Mouse (Mus musculus): ENCODE measurements at regions not wholly inside any gene's neighbourhood (a gene's known extent, or its start where the extent isn't known, plus 50 kb on each side); places are given as distances from the start of the nearest gene placed in this dataset.

- no peak for DNase-seq (ENCODE audit: low spot score in 2 of 2)
Observed at GRCm38 (mm10) chr13:47948098-47948865, 312.7 kb upstream of the Id4 start.

- no peak for DNase-seq (ENCODE audit: low spot score in 2 of 2)
Observed at GRCm38 (mm10) chr13:47950456-47950855, 310.6 kb upstream of the Id4 start.

- no peak for DNase-seq (ENCODE audit: low spot score in 2 of 2)
Observed at GRCm38 (mm10) chr13:47951043-47951442, 310.0 kb upstream of the Id4 start.

- DNase-seq (ENCODE audit: low spot score in 2 of 2) = no peak
Observed at GRCm38 (mm10) chr13:47952946-47953345, 308.1 kb upstream of the Id4 start.

GRCm38 (mm10) chr13:47953776-47954175 lies 307.3 kb upstream of the Id4 start:
- no peak for DNase-seq (ENCODE audit: low spot score in 2 of 2)

DNA sequence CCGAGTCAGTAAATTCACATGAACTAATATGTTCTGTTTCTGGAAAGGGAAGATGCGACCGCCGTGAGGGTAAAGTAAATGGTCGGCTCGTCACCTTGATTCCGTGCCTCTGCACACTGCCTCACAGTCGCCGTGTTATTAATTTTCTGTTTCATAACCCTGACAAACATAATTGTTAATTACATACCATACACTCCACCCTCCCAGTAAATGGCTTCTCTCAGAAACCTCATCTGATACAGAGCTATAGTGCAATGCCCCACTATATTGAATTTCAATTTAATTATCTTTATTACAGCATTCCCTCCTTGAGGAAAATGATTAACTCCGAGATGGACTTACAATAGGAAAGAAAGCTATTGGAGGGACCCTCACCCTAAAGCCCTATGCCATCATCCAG lies 305.5 kb upstream of the Id4 start:
- DNase-seq (ENCODE audit: low spot score in 2 of 2) = no peak

GRCm38 (mm10) chr13:47957662-47958061 lies 303.4 kb upstream of the Id4 start:
- no peak for DNase-seq (ENCODE audit: low spot score in 2 of 2)

GRCm38 (mm10) chr13:47974216-47974615 lies 286.8 kb upstream of the Id4 start:
- DNase-seq (ENCODE audit: low spot score in 2 of 2) = no peak

GRCm38 (mm10) chr13:47974756-47975515 lies 286.1 kb upstream of the Id4 start:
- no peak for DNase-seq (ENCODE audit: low spot score in 2 of 2)

GRCm38 (mm10) chr13:47998495-47998894 lies 262.5 kb upstream of the Id4 start:
- no peak for DNase-seq (ENCODE audit: low spot score in 2 of 2)

DNA sequence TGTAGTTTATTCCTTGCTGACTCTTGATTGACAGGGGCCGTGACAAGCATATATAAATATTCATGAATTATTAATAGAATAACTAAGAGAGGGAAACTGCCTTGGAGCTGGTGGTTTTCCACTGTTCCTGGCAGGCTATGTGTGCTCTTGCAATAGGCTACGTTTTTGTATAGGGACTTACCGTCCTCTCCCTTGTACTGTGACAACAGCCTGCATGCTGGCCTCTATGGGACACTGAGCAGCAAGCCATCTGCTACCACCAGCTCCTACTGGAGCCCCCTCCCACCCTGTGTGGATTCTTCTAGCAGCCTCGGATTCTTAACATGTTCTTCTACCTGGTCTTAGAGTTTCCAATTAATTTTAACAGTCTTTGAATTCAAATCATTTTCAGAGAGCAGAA lies 261.6 kb upstream of the Id4 start:
- DNase-seq (ENCODE audit: low spot score in 2 of 2) = no peak

- no peak for DNase-seq (ENCODE audit: low spot score in 2 of 2)
Observed at GRCm38 (mm10) chr13:48003126-48003525, 257.9 kb upstream of the Id4 start.

DNA sequence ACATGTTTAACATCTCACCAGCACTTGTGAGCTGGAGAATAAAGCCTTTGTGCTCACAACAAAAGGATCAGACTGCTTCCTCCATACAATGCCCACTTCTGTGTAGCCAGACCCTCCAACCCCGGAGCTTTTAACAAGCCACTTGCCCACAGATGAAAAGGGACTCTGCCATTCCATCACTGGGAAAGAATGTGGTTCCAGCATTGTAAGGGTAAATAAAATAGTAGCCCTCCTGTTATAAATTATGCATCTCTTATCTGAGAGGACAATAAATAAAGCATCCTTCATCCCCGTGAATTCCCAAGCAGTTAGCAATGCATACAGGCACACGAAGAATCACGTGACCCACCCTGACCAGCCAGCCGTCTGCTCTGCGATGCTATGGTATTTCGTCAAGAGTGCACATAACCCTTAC lies 247.7 kb upstream of the Id4 start:
- no peak for DNase-seq (ENCODE audit: low spot score in 2 of 2)

GRCm38 (mm10) chr13:48015296-48015695 lies 245.7 kb upstream of the Id4 start:
- no peak for DNase-seq (ENCODE audit: low spot score in 2 of 2)

DNA sequence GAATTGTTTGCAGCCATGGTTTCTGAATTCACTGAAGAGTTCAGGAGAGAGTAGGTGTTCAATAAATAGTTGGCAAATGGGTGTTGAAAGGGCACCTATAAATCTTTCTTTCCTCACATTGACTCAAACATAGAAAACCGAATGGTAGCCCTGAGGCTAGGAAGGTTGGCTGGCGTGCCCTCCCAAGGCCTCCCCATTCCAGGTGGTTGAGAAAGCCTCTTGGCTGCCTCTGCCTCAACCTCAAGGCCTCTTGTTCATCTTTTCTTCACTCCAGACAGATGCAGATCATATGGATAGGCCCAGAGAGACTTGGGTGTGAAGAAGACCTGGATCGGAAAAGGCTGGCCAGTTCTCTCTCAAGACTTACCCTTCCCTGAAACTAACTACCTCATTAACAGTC lies 245.0 kb upstream of the Id4 start:
- no peak for DNase-seq (ENCODE audit: low spot score in 2 of 2)

- no peak for DNase-seq (ENCODE audit: low spot score in 2 of 2)
Observed at GRCm38 (mm10) chr13:48016606-48017005, 244.4 kb upstream of the Id4 start.

- DNase-seq (ENCODE audit: low spot score in 2 of 2) = no peak
Observed at GRCm38 (mm10) chr13:48017649-48018048, 243.4 kb upstream of the Id4 start.

- no peak for DNase-seq (ENCODE audit: low spot score in 2 of 2)
Observed at GRCm38 (mm10) chr13:48018606-48019005, 242.4 kb upstream of the Id4 start.

DNA sequence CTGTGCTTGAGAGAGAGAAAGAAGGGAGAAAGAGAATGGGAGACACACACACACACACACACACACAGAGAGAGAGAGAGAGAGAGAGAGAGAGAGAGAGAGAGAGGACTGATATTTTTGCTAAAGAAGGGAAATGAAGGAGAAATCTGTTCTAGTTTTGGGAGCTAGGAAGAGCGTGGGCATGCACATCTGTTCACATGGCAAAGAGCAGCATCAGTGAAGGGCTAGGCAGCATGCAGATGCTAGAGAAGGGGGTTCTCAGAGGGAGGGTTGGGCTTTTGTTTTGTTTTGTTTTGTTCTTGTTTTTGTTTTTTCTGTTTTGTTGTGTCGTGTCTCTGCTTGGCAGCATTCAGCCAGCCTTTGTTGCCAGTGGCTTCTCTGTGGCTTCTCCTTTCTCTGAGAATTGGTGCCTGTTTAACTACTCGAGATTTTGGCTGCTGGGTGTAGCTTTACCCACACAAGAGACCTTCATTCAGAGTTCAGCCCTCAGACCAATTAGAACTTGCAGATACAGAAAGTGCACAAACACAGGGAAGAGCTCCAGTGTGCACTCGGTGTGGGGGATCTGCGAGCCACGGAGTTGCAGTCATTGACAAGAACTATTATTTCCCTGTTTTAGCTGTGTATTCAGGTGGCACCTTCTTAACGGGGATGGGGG lies 237.9 kb upstream of the Id4 start:
- no peak for DNase-seq (ENCODE audit: low spot score in 2 of 2)

- DNase-seq (ENCODE audit: low spot score in 2 of 2) = no peak
Observed at GRCm38 (mm10) chr13:48027775-48028489, 233.1 kb upstream of the Id4 start.

- no peak for DNase-seq (ENCODE audit: low spot score in 2 of 2)
Observed at GRCm38 (mm10) chr13:48031491-48031890, 229.5 kb upstream of the Id4 start.
